Mouse (Mus musculus) hindbrain, embryonic 15.5 days (tissue): Measurements from ENCODE around the gene Traip. TPM values are rescaled to one million over a fixed set of nuclear protein-coding genes. Genes with fewer than 3 reads are reported as not detected.

Source experiments
- ATAC-seq: fragments of 200-750 bp; cut with Nextera tagmentation; 2 replicates; pipeline ENCODE4 v1.8.0; 2017; ENCODE audit warnings: low read depth, moderate number of reproducible peaks, moderate TSS enrichment; ENCODE audit not compliant: low FRiP score
- H3K27ac ChIP-seq: fragments of 300-500 bp; sonication (generic); replicated peaks from 2 replicates; pipeline ENCODE4 v1.5.1; 2015; ENCODE audit warnings: mild to moderate bottlenecking, inconsistent platforms
- H3K27me3 ChIP-seq: fragments of 300-500 bp; sonication (generic); 2 replicates; pipeline ENCODE4 v1.6.1; 2015; ENCODE audit warnings: control low read depth, inconsistent platforms
- H3K36me3 ChIP-seq: fragments of 300-500 bp; sonication (generic); 2 replicates; pipeline ENCODE4 v1.6.1; 2015; ENCODE audit warnings: control low read depth, inconsistent platforms
- H3K4me1 ChIP-seq: fragments of 300-500 bp; sonication (generic); replicated peaks from 2 replicates; pipeline ENCODE4 v1.6.1; 2015; ENCODE audit warnings: control low read depth, inconsistent platforms
- H3K4me2 ChIP-seq: fragments of 300-500 bp; sonication (generic); 2 replicates; pipeline ENCODE4 v1.6.1; 2015; ENCODE audit warnings: moderate library complexity, mild to moderate bottlenecking, inconsistent platforms
- H3K4me3 ChIP-seq: fragments of 300-500 bp; sonication (generic); 2 replicates; pipeline ENCODE4 v1.5.1; 2015; ENCODE audit warnings: mild to moderate bottlenecking, inconsistent platforms
- H3K9ac ChIP-seq: fragments of 300-500 bp; sonication (generic); 2 replicates; pipeline ENCODE4 v1.6.1; 2015; ENCODE audit warnings: inconsistent platforms
- H3K9me3 ChIP-seq: fragments of 300-500 bp; sonication (generic); 2 replicates; pipeline ENCODE4 v1.6.1; 2016; ENCODE audit warnings: control low read depth, inconsistent platforms
- WGBS: fragments of 180-500 bp; shearing (Covaris S2); methylation state at CpG from one replicate; pipeline ENCODE4 v1.1.7; 2015; 5-methylcytosine and 5-hydroxymethylcytosine counted together
- polyA plus RNA-seq: library from polyadenylated mRNA; unstranded; fragments of >200 nt; fragmentation: Nextera tagmentation; extraction: Ambion mirVana; gene quantifications from 2 replicates; pipeline ENCODE4 v1.2.1, GENCODE M21; 2015

Traip gene
- polyA plus RNA-seq, 1 experiment from 2014 or later = 10.5 TPM

DNA sequence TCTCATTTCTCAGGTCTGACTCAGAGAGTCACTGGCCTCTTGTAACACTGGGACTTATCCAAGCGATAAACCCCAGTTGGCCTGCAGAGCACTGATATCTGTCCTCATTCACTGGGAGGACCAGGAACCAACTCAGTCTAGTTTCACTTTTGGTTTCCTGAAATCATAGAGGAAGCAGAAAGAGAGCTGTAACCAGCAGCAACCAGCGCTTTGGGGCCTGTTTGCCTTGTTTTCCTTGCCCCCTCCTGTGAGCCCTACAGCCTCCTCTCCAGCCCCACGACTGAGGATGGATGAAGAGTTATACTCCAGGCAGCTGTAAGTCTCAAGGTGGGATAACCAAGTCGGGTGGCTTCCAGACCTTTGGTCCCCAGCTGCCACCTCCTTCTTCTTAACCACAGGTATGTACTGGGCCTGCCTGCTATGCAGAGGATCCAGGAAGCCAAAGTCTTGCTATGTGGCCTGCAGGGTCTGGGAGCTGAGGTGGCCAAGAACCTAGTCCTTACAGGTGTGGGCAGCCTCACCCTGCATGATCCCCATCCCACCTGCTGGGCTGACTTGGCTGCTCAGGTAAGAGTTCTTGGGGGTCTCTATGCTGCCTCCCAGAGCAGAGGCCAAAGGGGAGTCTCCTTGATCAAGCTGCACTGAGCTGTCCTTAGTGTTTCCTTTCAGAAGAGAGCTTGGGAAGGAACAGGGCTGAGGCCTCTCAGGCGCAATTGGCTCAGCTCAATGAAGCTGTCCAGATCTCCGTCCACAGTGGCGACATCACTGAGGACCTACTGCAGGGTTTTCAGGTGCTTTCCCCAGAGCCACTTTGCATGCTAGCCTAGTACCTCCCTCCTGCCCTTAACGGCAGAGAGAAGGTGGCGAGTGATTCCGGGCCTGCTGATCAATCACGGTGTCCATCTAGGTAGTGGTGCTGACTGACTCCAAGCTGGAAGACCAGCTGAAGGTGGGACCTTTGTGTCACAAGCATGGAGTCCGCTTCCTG, 25.8 kb downstream of the Traip start, which contains the start of gene Uba7:
Gene Uba7, plus strand, starts transcription at position 107 of the 988 bp plus-strand sequence.
- Histone ChIP-seq H3K4me3 (no peak within 1 kb of the TSS), H3K4me2 (no peak within 1 kb of the TSS), H3K27ac (no peak within 1 kb of the TSS), H3K27me3 (no peaks in the 10 kb centered on the region), H3K4me1 (no peaks in the 10 kb centered on the region), H3K9ac (no peak within 1 kb of the TSS), H3K9me3 (no peaks in the 10 kb centered on the region), H3K36me3 (no peaks in the 10 kb centered on the region)
- no peak for ATAC-seq
- 74% methylated on average over 12 of the region's 12 CpGs for WGBS

DNA sequence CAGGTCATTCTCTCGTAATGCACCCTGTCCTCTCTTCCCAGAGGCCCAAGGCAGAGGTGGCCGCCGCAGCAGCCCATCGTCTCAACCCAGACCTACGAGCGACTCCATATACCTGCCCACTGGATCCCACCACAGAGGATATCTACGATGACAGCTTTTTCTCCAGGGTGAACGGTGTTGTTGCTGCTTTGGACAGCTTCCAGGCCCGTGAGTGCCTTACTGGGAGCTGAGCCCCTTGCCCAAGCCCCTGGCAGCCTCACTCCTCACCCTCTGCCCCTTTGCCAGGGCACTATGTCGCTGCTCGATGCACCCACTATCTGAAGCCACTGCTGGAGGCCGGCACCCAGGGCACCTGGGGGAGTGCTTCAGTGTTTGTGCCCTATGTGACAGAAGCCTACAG, 28.9 kb downstream of the Traip start:
- WGBS = 89% methylated on average over 12 of the region's 12 CpGs
- Histone ChIP-seq H3K36me3 (no peaks in the 10 kb centered on the region), H3K9me3 (no peaks in the 10 kb centered on the region), H3K27ac (no peak overlapping the region), H3K4me2 (no peak overlapping the region), H3K4me3 (no peak overlapping the region), H3K27me3 (0 out of 2 replicates have a peak, but pooled peaks cover under 1% of the 10 kb centered on the region), H3K4me1 (peaks cover 21% of the 10 kb centered on the region; the same call in 1 of the 2 replicates), H3K9ac (no peak overlapping the region)
- no peak for ATAC-seq

- no peak overlapping the region for H3K4me3 ChIP-seq
- peak overlapping the region; percentile 5; the same call in 1 of the 2 replicates for H3K9ac ChIP-seq
- WGBS = 48% methylated on average over 7 of the region's 7 CpGs
- H3K36me3 ChIP-seq = no peaks in the 10 kb centered on the region
- H3K4me1 ChIP-seq = peaks cover 42% of the 10 kb centered on the region
- peak overlapping the region; percentile 37 for H3K4me2 ChIP-seq
- ATAC-seq = no peak
- no peaks in the 10 kb centered on the region for H3K9me3 ChIP-seq
- peaks cover 8% of the 10 kb centered on the region for H3K27me3 ChIP-seq
- peak overlapping the region; percentile 78 for H3K27ac ChIP-seq
Observed at GRCm38 (mm10) chr9:107981684-107982605, 32.0 kb downstream of the Traip start.

DNA sequence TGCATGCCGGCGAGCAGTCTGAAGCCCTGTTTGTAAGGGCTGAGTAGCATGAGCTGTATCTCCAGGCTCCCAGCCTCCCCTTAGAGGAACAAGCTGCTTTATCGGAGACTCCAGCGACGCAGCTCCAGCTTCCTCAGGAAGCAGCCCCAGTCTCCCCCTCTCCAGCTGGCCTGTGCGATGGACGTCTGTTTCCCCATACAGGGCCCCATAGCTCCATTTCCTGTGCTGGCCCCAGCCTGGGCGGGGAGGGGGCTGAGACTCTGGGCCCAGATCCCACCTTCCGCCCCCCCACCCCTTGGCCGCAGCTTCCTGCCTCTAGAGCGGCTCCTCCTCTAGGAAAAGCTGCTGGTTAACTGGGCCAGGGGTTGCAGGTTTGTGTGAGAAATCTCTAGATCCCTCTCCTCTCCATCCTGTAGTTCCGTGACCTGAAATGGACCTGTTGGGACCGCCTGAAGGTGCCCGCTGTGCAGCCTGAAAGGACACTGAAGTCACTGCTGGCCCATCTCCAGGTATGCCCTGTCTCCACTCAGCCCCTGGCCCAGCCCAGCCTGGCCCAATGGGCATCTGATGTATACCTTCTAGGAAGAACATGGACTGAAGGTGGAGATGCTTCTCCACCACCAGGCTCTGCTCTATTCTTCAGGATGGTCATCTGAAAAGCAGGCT, 32.9 kb downstream of the Traip start, which contains the start of gene Gm20661:
Gene Gm20661, plus strand, starts transcription at position 378 of the 666 bp plus-strand sequence.
- peak within 1 kb of the TSS; percentile 75; the same call in 1 of the 2 replicates for H3K4me3 ChIP-seq
- H3K27me3 ChIP-seq = peaks cover 8% of the 10 kb centered on the region

GRCm38 (mm10) chr9:107983421-107983890, 33.5 kb downstream of the Traip start:
- H3K36me3 ChIP-seq = no peaks in the 10 kb centered on the region
- peaks cover 8% of the 10 kb centered on the region for H3K27me3 ChIP-seq
- 0 out of 2 replicates have a peak overlapping the region, but pooled peaks have one; percentile 75 for H3K4me3 ChIP-seq
- H3K27ac ChIP-seq = peak overlapping the region; percentile 78
- peaks cover 42% of the 10 kb centered on the region for H3K4me1 ChIP-seq
- no peaks in the 10 kb centered on the region for H3K9me3 ChIP-seq
- H3K9ac ChIP-seq = no peak overlapping the region
- WGBS = 46% methylated on average over 4 of the region's 4 CpGs
- ATAC-seq = no peak
- H3K4me2 ChIP-seq = peak overlapping the region; percentile 91

More for the DNA sequence above, 32.9 kb downstream of the Traip start, which contains the start of gene Gm20661:
- H3K4me2 ChIP-seq = peak within 1 kb of the TSS; percentile 91
- peaks cover 42% of the 10 kb centered on the region for H3K4me1 ChIP-seq
- H3K36me3 ChIP-seq = no peaks in the 10 kb centered on the region
- WGBS = 55% methylated on average over 14 of the region's 14 CpGs
- H3K27ac ChIP-seq = peak within 1 kb of the TSS; percentile 78
- no peak within 1 kb of the TSS for H3K9ac ChIP-seq
- H3K9me3 ChIP-seq = no peaks in the 10 kb centered on the region
- ATAC-seq = 0 out of 2 replicates have a peak, but pooled peaks have one; percentile 23

DNA sequence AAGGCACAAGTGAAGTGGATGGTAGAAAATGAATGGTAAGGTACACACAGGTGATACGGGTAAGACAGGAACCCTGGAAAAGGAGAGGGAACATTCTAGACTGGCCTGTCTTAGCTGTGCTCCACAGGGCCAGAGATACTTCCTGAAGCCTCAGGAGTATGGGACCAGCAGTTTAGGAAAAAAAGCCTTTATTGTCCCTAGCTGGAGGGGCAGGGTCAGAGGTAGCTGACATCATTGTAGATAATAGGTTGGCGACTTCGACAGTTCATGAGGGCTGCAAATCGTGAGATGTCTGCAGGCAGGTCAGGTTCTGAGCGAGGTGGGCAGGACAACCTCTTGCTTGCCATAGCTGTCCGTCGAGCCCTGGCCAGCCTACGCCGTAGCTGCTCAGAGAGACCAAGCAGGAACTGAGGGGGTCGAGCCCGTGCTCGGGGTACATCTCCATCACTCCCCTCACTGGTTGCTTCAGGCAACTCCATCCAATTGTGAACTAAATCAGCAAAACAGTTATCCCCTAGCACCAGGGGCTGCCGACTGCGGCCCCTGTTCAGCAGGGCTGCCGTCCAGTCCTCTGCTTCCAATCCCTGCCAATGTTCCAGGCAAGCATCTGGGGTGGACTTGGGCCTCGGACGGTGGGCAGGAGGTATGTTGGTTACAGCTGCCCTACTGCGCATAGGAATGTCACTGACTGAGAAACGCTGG, 34.3 kb downstream of the Traip start:
- Histone ChIP-seq H3K4me1 (peaks cover 42% of the 10 kb centered on the region), H3K9ac (peak overlapping the region; percentile 61; the same call in 1 of the 2 replicates), H3K4me2 (peak overlapping the region; percentile 91), H3K36me3 (no peaks in the 10 kb centered on the region), H3K27me3 (peaks cover 8% of the 10 kb centered on the region), H3K9me3 (no peaks in the 10 kb centered on the region), H3K27ac (peak overlapping the region; percentile 67; the same call in 1 of the 2 replicates), H3K4me3 (peak overlapping the region; percentile 75)
- WGBS = 73% methylated on average over 19 of the region's 19 CpGs
- no peak for ATAC-seq

GRCm38 (mm10) chr9:107984754-107985055, 34.8 kb downstream of the Traip start:
- Histone ChIP-seq H3K36me3 (no peaks in the 10 kb centered on the region), H3K4me3 (peak overlapping the region; percentile 75), H3K4me1 (peaks cover 42% of the 10 kb centered on the region), H3K27me3 (peaks cover 8% of the 10 kb centered on the region), H3K9ac (peak overlapping the region; percentile 61), H3K4me2 (peak overlapping the region; percentile 91), H3K27ac (peak overlapping the region; percentile 67), H3K9me3 (no peaks in the 10 kb centered on the region)
- 67% methylated on average over 9 of the region's 9 CpGs for WGBS
- ATAC-seq = no peak

- Histone ChIP-seq H3K4me1 (peaks cover 42% of the 10 kb centered on the region), H3K27ac (peak within 1 kb of the TSS; percentile 67), H3K4me3 (peak within 1 kb of the TSS; percentile 75), H3K27me3 (peaks cover 8% of the 10 kb centered on the region), H3K9ac (peak within 1 kb of the TSS; percentile 61), H3K36me3 (no peaks in the 10 kb centered on the region), H3K4me2 (peak within 1 kb of the TSS; percentile 91), H3K9me3 (no peaks in the 10 kb centered on the region)
- peak; percentile 68 for ATAC-seq
- WGBS = 1% methylated on average over 58 of the region's 58 CpGs
Observed at GRCm38 (mm10) chr9:107985131-107986119, 35.5 kb downstream of the Traip start, which contains the start of gene Inka1. Gene Inka1 (minus strand): TSS chr9:107985879.

GRCm38 (mm10) chr9:107986376-107986775, 36.4 kb downstream of the Traip start:
- H3K4me2 ChIP-seq = peak overlapping the region; percentile 91
- no peaks in the 10 kb centered on the region for H3K9me3 ChIP-seq
- no peak overlapping the region for H3K27ac ChIP-seq
- no peaks in the 10 kb centered on the region for H3K36me3 ChIP-seq
- 5% methylated on average over 18 of the region's 18 CpGs for WGBS
- peaks cover 8% of the 10 kb centered on the region for H3K27me3 ChIP-seq
- 0 out of 2 replicates have a peak, but pooled peaks have one; percentile 45 for ATAC-seq
- H3K4me3 ChIP-seq = peak overlapping the region; percentile 75
- no peak overlapping the region for H3K9ac ChIP-seq
- H3K4me1 ChIP-seq = peaks cover 41% of the 10 kb centered on the region

- no peak overlapping the region for H3K9ac ChIP-seq
- no peak overlapping the region for H3K4me3 ChIP-seq
- H3K9me3 ChIP-seq = no peaks in the 10 kb centered on the region
- H3K4me1 ChIP-seq = peaks cover 26% of the 10 kb centered on the region
- WGBS = 79% methylated on average over 3 of the region's 3 CpGs
- H3K27ac ChIP-seq = no peak overlapping the region
- ATAC-seq = no peak
- no peak overlapping the region for H3K4me2 ChIP-seq
- H3K27me3 ChIP-seq = peaks cover 8% of the 10 kb centered on the region
- no peaks in the 10 kb centered on the region for H3K36me3 ChIP-seq
Observed at GRCm38 (mm10) chr9:107987950-107988349, 38.0 kb downstream of the Traip start.
